Mouse (Mus musculus) stomach, postnatal 0 days (tissue): Measurements from ENCODE around the gene Plcb1.

ENCODE experiments used
- CTCF ChIP-seq: IDR thresholded peaks from 2 replicates; pipeline ENCODE4 v1.5.1; 2016; ENCODE audit warnings: antibody characterized with exemption, low read depth, mild to moderate bottlenecking, moderate library complexity
- EP300 ChIP-seq: optimal IDR thresholded peaks from 2 replicates; pipeline ENCODE3; 2016; ENCODE audit warnings: antibody characterized with exemption

DNA sequence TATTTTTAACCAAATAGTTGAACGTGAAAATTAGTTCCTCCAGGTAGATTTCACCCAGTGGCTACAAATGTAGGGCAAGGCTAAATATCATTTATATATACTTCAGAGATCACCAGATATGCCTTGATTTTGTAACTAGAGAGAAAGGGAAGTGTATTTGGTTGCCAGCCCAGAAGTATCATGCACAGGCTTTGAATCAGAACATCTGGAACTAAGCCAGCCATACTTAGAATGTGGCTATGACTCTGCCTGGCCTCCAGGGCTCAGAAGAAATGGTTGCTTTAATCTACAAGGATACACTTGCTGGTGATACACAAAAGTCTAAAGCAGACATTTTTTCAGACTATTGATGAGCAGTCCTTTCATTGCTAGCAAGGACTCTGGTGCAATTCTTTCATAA, 191.8 kb downstream of the Plcb1 start:
- TF ChIP-seq CTCF (no peak), EP300 (no peak)
